Mouse (Mus musculus) midbrain, postnatal 0 days (tissue): ENCODE results near the gene Ccdc27. TPM values are rescaled to one million over a fixed set of nuclear protein-coding genes. Genes with fewer than 3 reads are reported as not detected.

Experiments used
- ATAC-seq: fragments of 200-750 bp; cut with Nextera tagmentation; 2 replicates; pipeline ENCODE4 v1.8.0; 2017; ENCODE audit warnings: moderate number of reproducible peaks, mild to moderate bottlenecking, moderate TSS enrichment, moderate library complexity; ENCODE audit not compliant: low FRiP score
- DNase-seq: peaks from one replicate; pipeline ENCODE4 v3.0.0-alpha.2; 2015; ENCODE audit warnings: low spot score
- H3K27ac ChIP-seq: fragments of 300-500 bp; sonication (generic); 2 replicates; pipeline ENCODE4 v1.5.1; 2014; ENCODE audit warnings: low read depth, mild to moderate bottlenecking, low read length, mixed read lengths
- H3K27me3 ChIP-seq: fragments of 300-500 bp; sonication (generic); 2 replicates; pipeline ENCODE4 v1.6.1; 2014; ENCODE audit warnings: low read length, control low read depth, mixed read lengths; ENCODE audit not compliant: insufficient read depth
- H3K36me3 ChIP-seq: fragments of 300-500 bp; sonication (generic); 2 replicates; pipeline ENCODE4 v1.6.1; 2014; ENCODE audit warnings: low read length, control low read depth, mixed read lengths; ENCODE audit not compliant: insufficient read depth
- H3K4me1 ChIP-seq: fragments of 300-500 bp; sonication (generic); 2 replicates; pipeline ENCODE4 v1.6.1; 2014; ENCODE audit warnings: mild to moderate bottlenecking, control low read depth, antibody characterized with exemption, low read length, mixed read lengths; ENCODE audit not compliant: insufficient read depth
- H3K4me2 ChIP-seq: fragments of 300-500 bp; sonication (generic); 2 replicates; pipeline ENCODE4 v1.6.1; 2014; ENCODE audit warnings: low read depth, mild to moderate bottlenecking, low read length, mixed read lengths; ENCODE audit not compliant: poor library complexity, severe bottlenecking
- H3K4me3 ChIP-seq: fragments of 300-500 bp; sonication (generic); 2 replicates; pipeline ENCODE4 v1.5.1; 2014; ENCODE audit warnings: low read depth, mild to moderate bottlenecking, low read length, moderate library complexity
- H3K9ac ChIP-seq: fragments of 300-500 bp; sonication (generic); replicated peaks from 2 replicates; pipeline ENCODE4 v1.6.1; 2014; ENCODE audit warnings: mild to moderate bottlenecking, low read length, moderate library complexity, mixed read lengths; ENCODE audit not compliant: poor library complexity, severe bottlenecking
- H3K9me3 ChIP-seq: fragments of 300-500 bp; sonication (generic); 2 replicates; pipeline ENCODE4 v1.6.1; 2016; ENCODE audit warnings: low read length, control low read depth
- CTCF ChIP-seq: IDR thresholded peaks from 2 replicates; pipeline ENCODE4 v1.5.1; 2016; ENCODE audit warnings: antibody characterized with exemption, mild to moderate bottlenecking
- WGBS: fragments of 180-500 bp; shearing (Covaris S2); extraction: QIAGEN DNeasy Blood & Tissue Kit; methylation state at CpG from one replicate; pipeline ENCODE4 v1.1.7; 2014; 5-methylcytosine and 5-hydroxymethylcytosine counted together
- polyA plus RNA-seq: library from polyadenylated mRNA; unstranded; fragments of >200 nt; fragmentation: Nextera tagmentation; extraction: Ambion mirVana; gene quantifications from 2 replicates; pipeline ENCODE4 v1.2.1, GENCODE M21; 2015
- total RNA-seq: library from RNA; depleted of rRNA; stranded (reverse); fragments of >200 nt; gene quantifications from 2 replicates; pipeline ENCODE4 v1.2.3, GENCODE M21; 2014

The Ccdc27 gene
- total and polyA plus RNA-seq, 2 experiments from 2014 or later = not detected

DNA sequence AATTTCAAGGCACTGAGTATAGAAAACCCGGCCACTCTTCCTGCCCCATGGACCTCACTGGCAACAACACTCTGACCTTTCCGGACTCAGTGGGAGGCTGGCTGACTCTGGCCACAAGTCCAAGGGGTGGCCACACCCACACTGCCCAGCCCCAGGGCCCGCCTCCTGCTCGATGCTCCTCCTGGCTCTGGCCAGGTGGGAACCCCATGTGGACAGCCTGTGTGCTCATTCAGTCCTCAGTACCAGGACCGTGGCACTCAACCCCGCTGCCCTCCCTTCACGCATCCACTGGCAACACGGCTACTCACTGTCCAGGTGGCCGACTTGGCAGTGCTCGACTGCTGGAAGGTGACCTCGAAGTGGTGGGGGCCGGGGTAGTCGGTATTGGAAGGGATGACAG, 38.5 kb upstream of the Ccdc27 start:
- no peak for DNase-seq
- Histone ChIP-seq H3K27me3 (peaks cover 37% of the 10 kb centered on the region; the same call in 1 of the 2 replicates), H3K9me3 (no peaks in the 10 kb centered on the region), H3K27ac (no peak overlapping the region), H3K4me2 (peak overlapping the region; percentile 30), H3K9ac (no peak overlapping the region), H3K4me3 (peak overlapping the region; percentile 17; the same call in 1 of the 2 replicates), H3K4me1 (no peaks in the 10 kb centered on the region), H3K36me3 (no peaks in the 10 kb centered on the region)
- WGBS = 6% methylated on average over 13 of the region's 13 CpGs
- ATAC-seq = no peak
- no peak for TF ChIP-seq CTCF

GRCm38 (mm10) chr4:154080211-154080610, 37.7 kb upstream of the Ccdc27 start:
- no peak for DNase-seq
- TF ChIP-seq CTCF = no peak
- Histone ChIP-seq H3K9ac (no peak overlapping the region), H3K27ac (no peak overlapping the region), H3K4me1 (no peaks in the 10 kb centered on the region), H3K27me3 (peaks cover 37% of the 10 kb centered on the region; the same call in 1 of the 2 replicates), H3K4me2 (no peak overlapping the region), H3K4me3 (no peak overlapping the region), H3K9me3 (no peaks in the 10 kb centered on the region), H3K36me3 (no peaks in the 10 kb centered on the region)
- 48% methylated on average over 4 of the region's 4 CpGs for WGBS
- ATAC-seq = no peak

- Histone ChIP-seq H3K36me3 (no peaks in the 10 kb centered on the region), H3K9me3 (no peaks in the 10 kb centered on the region), H3K4me3 (peak overlapping the region; percentile 10; the same call in 1 of the 2 replicates), H3K4me1 (no peaks in the 10 kb centered on the region), H3K27me3 (peaks cover 19% of the 10 kb centered on the region; the same call in 1 of the 2 replicates), H3K4me2 (peak overlapping the region; percentile 28), H3K27ac (no peak overlapping the region), H3K9ac (no peak overlapping the region)
- TF ChIP-seq CTCF = no peak
- 18% methylated on average over 16 of the region's 16 CpGs for WGBS
- DNase-seq (no peak), ATAC-seq (no peak)
Measured at GRCm38 (mm10) chr4:154071941-154072340, 29.5 kb upstream of the Ccdc27 start.

- DNase-seq (no peak), ATAC-seq (no peak)
- Histone ChIP-seq H3K4me2 (peak overlapping the region; percentile 28), H3K9ac (no peak overlapping the region), H3K36me3 (no peaks in the 10 kb centered on the region), H3K27me3 (peaks cover 19% of the 10 kb centered on the region; the same call in 1 of the 2 replicates), H3K4me1 (no peaks in the 10 kb centered on the region), H3K4me3 (peak overlapping the region; percentile 10; the same call in 1 of the 2 replicates), H3K9me3 (no peaks in the 10 kb centered on the region), H3K27ac (no peak overlapping the region)
- TF ChIP-seq CTCF = no peak
- WGBS = 2% methylated on average over 15 of the region's 20 CpGs
Measured at GRCm38 (mm10) chr4:154071521-154071920, 29.0 kb upstream of the Ccdc27 start.

- Histone ChIP-seq H3K4me1 (no peaks in the 10 kb centered on the region), H3K9me3 (no peaks in the 10 kb centered on the region), H3K36me3 (no peaks in the 10 kb centered on the region), H3K27ac (no peak overlapping the region), H3K4me3 (no peak overlapping the region), H3K27me3 (peaks cover 19% of the 10 kb centered on the region; the same call in 1 of the 2 replicates), H3K9ac (no peak overlapping the region), H3K4me2 (no peak overlapping the region)
- DNase-seq (peak; percentile 33), ATAC-seq (no peak)
- 0% methylated on average over 5 of the region's 5 CpGs for WGBS
- TF ChIP-seq CTCF = peak; percentile 62
Measured at GRCm38 (mm10) chr4:154070896-154071295, 28.4 kb upstream of the Ccdc27 start.

DNA sequence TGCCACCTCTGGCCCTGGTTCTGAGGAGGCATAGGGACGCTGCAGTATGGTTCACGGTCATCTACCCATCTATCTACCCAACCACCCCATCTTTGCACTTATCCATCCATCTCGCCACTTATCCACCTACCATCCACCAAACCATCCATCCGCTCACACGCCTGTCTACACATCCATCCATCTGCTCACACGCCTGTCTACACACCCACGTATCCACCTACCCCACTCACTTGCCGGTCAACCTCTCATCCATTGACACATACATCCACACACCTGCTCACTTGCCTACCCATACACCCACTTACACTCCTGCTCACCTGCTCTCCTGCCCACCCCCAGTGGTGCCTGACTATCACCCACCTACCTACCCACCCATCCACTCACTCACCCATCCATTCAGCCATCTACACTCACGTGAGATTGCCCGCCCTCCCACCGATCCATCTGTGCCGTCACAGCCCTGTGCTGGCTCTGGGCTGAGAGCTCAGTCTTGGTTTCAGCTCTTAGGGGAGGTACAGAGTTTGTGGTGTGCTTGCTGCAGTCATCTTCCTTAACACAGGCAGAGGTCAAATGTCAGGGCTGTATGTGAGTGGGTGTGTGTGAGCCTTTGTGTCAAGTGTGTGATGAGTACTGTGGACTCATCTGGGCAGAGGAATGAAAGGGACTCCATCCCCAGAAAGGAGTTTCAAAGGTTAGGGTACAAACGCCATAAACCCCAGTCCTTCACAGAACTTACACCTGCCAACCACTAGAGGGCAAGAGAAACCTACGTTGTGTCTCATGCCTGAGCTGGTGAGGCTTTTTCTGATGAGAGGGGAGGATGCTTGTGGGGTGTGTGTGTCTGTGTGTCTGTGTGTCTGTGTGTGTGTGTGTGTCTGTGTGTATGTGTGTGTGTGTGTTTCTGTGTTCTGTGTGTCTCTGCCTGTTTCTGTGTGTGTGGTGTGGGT, 22.6 kb upstream of the Ccdc27 start:
- H3K36me3 ChIP-seq = no peaks in the 10 kb centered on the region
- ATAC-seq (0 out of 2 replicates have a peak, but pooled peaks have one; percentile 48), DNase-seq (peak; percentile 74)
- TF ChIP-seq CTCF = peak; percentile 98
- no peak overlapping the region for H3K4me3 ChIP-seq
- no peaks in the 10 kb centered on the region for H3K27me3 ChIP-seq
- 63% methylated on average over 14 of the region's 14 CpGs for WGBS
- no peaks in the 10 kb centered on the region for H3K4me1 ChIP-seq
- no peak overlapping the region for H3K9ac ChIP-seq
- H3K4me2 ChIP-seq = no peak overlapping the region
- no peaks in the 10 kb centered on the region for H3K9me3 ChIP-seq
- no peak overlapping the region for H3K27ac ChIP-seq
